Mouse (Mus musculus) ES-Bruce4 (cell line): Measurements from ENCODE around the gene Dock9.

Experiments used
- CTCF ChIP-seq: IDR thresholded peaks from one replicate; pipeline ENCODE4 v1.8.1; 2011; ENCODE audit warnings: low read depth, low read length
- EP300 ChIP-seq: IDR thresholded peaks from 2 replicates; pipeline ENCODE4 v1.6.1; 2011; ENCODE audit warnings: low read depth, low read length; ENCODE audit not compliant: insufficient read depth
- POLR2A ChIP-seq: IDR thresholded peaks from one replicate; pipeline ENCODE4 v1.8.1; 2011; ENCODE audit warnings: low read length; ENCODE audit not compliant: insufficient read depth

- TF ChIP-seq EP300 (no peak), CTCF (no peak), POLR2A (no peak)
Observed at GRCm38 (mm10) chr14:121666641-121667274, 130.9 kb downstream of the Dock9 start.
